Mouse (Mus musculus): ENCODE measurements at regions not wholly inside any gene's neighbourhood (a gene's known extent, or its start where the extent isn't known, plus 50 kb on each side); places are given as distances from the start of the nearest gene placed in this dataset.

GRCm38 (mm10) chr19:57544229-57544879 lies 66.5 kb upstream of the Atrnl1 start:
- TF ChIP-seq CTCF (IDR thresholded peaks at IDR 0.05; ENCODE audit: borderline replicate concordance, insufficient read depth, low read depth, low read length) (no peak), POLR2A (IDR thresholded peaks at IDR 0.05; ENCODE audit: borderline replicate concordance, insufficient read depth, low read length) (no peak)
